Mouse (Mus musculus) lung, embryonic 16.5 days (tissue): ENCODE measurements around the gene Psmd13. TPM values are rescaled to one million over a fixed set of nuclear protein-coding genes. Genes with fewer than 3 reads are reported as not detected.

Experiments
- ATAC-seq: fragments of 200-750 bp; cut with Nextera tagmentation; 2 replicates; pipeline ENCODE4 v1.8.0; 2017; ENCODE audit warnings: low read depth, mild to moderate bottlenecking, moderate library complexity
- H3K27ac ChIP-seq: fragments of 300-500 bp; sonication (generic); 2 replicates; pipeline ENCODE4 v1.5.1; 2014; ENCODE audit warnings: mild to moderate bottlenecking, control low read depth, low read length
- H3K27me3 ChIP-seq: fragments of 300-500 bp; sonication (generic); 2 replicates; pipeline ENCODE4 v1.6.1; 2014; ENCODE audit warnings: low read depth, low read length, mixed read lengths; ENCODE audit not compliant: control insufficient read depth, insufficient read depth
- H3K36me3 ChIP-seq: fragments of 300-500 bp; sonication (generic); 2 replicates; pipeline ENCODE4 v1.6.1; 2014; ENCODE audit warnings: low read length; ENCODE audit not compliant: control insufficient read depth, insufficient read depth
- H3K4me1 ChIP-seq: fragments of 300-500 bp; sonication (generic); replicated peaks from 2 replicates; pipeline ENCODE4 v1.6.1; 2014; ENCODE audit warnings: low read length, mixed read lengths; ENCODE audit not compliant: control insufficient read depth, insufficient read depth
- H3K4me2 ChIP-seq: fragments of 300-500 bp; sonication (generic); 2 replicates; pipeline ENCODE4 v1.6.1; 2014; ENCODE audit warnings: low read depth, low read length, control low read depth
- H3K4me3 ChIP-seq: fragments of 300-500 bp; sonication (generic); 2 replicates; pipeline ENCODE4 v1.5.1; 2014; ENCODE audit warnings: mild to moderate bottlenecking, low read length, control low read depth
- H3K9ac ChIP-seq: fragments of 300-500 bp; sonication (generic); 2 replicates; pipeline ENCODE4 v1.6.1; 2014; ENCODE audit warnings: low read length, control low read depth
- H3K9me3 ChIP-seq: fragments of 300-500 bp; sonication (generic); 2 replicates; pipeline ENCODE4 v1.6.1; 2016; ENCODE audit warnings: low read length; ENCODE audit not compliant: control insufficient read depth
- WGBS: fragments of 180-500 bp; shearing (Covaris S2); extraction: QIAGEN DNeasy Blood & Tissue Kit; methylation state at CpG from one replicate; pipeline ENCODE4 v1.1.7; 2014; 5-methylcytosine and 5-hydroxymethylcytosine counted together
- polyA plus RNA-seq: library from polyadenylated mRNA; unstranded; fragments of >200 nt; fragmentation: Nextera tagmentation; extraction: Ambion mirVana; gene quantifications from 2 replicates; pipeline ENCODE4 v1.2.1, GENCODE M21; 2015

Psmd13 gene
- polyA plus RNA-seq, 1 experiment from 2014 or later = 213 TPM

DNA sequence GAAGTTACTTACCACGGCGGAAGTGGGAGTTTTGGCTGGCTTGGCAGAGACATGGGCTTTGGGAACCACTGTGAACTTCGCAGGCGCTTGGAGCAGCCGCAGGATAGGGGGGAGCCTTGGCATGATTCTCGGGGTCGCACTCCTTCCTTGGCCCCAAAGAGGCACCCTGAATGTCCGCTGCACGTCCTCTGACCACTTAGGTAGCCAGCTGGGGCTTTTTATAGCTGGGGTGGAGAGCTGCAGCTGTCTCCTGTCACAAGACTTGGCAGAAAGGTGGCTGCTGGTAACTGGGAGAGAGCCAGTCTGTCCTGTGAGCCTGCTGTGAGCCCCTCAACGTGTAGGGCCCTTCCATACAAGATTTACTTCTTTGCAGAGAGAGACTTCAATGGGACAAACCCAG, 18.5 kb downstream of the Psmd13 start, which contains the start of gene Cox8b:
Cox8b (minus strand) TSS at position 227 of the 400 bp plus-strand sequence.
- Histone ChIP-seq H3K27me3 (no peaks in the 10 kb centered on the region), H3K4me1 (no peaks in the 10 kb centered on the region), H3K27ac (no peak within 1 kb of the TSS), H3K4me2 (no peak within 1 kb of the TSS), H3K9me3 (no peaks in the 10 kb centered on the region), H3K9ac (no peak within 1 kb of the TSS), H3K4me3 (no peak within 1 kb of the TSS), H3K36me3 (peaks cover 13% of the 10 kb centered on the region)
- ATAC-seq = no peak
- 62% methylated on average over 10 of the region's 10 CpGs for WGBS

DNA sequence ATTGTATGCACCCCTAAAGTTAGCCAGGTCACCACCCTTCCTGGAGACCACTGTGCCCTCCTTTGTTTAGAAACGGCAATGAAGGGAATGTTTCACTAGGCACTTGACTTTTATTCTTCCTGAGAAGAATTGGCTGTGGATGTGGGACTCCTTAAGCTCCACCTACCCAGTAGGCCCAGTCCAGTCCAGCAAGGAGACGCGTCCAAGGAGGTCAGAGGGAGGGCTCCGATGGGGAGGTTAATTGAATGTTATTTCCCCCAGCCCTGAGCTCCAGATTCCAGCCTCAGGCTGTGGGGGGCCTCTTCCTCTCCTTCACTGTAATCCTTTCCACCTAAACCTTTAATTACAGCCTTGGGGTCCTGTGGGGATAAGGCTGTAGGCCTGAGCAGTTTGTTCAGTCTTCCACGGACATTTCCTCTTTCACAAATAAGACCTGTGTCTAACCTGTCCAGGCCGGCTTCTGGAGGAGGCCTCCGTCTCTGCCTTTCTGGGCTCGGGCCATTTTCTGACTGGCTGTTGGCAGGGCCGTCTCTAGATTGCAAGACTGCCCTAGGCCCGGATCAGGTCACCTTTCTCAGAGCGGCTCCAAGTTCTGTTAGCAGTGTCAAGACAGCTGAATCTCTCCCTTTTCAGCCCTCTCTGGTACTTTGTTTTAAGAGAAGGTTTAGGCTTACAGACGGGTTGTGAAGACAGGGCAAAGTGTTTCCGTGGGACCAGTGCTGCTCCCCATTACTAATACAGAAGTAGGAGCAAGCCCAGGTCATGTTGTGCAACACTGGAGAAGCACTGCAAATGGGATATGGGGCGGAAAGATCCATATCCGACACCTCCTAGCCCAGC, 20.5 kb downstream of the Psmd13 start:
- Histone ChIP-seq H3K4me2 (no peak overlapping the region), H3K27ac (no peak overlapping the region), H3K9me3 (no peaks in the 10 kb centered on the region), H3K27me3 (no peaks in the 10 kb centered on the region), H3K9ac (no peak overlapping the region), H3K4me1 (no peaks in the 10 kb centered on the region), H3K4me3 (no peak overlapping the region), H3K36me3 (peaks cover 9% of the 10 kb centered on the region)
- WGBS = 78% methylated on average over 15 of the region's 15 CpGs
- ATAC-seq = no peak

DNA sequence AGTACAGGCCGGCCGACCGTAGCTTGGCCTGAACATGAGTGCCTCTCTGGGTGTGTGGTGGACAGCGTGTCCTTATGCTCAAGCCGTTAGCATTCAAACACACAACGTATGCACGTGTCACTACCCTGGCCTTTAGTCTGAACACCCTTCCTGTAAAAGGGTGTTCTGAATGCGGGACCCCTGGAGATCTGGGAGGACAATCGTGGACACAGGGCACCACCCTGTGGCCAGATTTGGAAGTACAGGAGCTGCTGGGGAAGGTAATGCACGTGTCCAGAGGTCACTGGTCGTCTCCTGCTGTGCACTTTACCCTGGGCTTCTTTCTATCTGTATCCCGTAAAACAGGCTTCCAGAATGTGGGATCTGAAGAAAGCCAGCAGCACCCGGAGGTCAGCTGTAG, 21.4 kb downstream of the Psmd13 start:
- H3K36me3 ChIP-seq = peaks cover 3% of the 10 kb centered on the region; the same call in 1 of the 2 replicates
- H3K27me3 ChIP-seq = no peaks in the 10 kb centered on the region
- H3K9me3 ChIP-seq = no peaks in the 10 kb centered on the region
- WGBS = 21% methylated on average over 13 of the region's 13 CpGs
- peak; percentile 51 for ATAC-seq
- no peak overlapping the region for H3K9ac ChIP-seq
- no peak overlapping the region for H3K27ac ChIP-seq
- H3K4me3 ChIP-seq = no peak overlapping the region
- no peak overlapping the region for H3K4me2 ChIP-seq
- H3K4me1 ChIP-seq = no peaks in the 10 kb centered on the region

DNA sequence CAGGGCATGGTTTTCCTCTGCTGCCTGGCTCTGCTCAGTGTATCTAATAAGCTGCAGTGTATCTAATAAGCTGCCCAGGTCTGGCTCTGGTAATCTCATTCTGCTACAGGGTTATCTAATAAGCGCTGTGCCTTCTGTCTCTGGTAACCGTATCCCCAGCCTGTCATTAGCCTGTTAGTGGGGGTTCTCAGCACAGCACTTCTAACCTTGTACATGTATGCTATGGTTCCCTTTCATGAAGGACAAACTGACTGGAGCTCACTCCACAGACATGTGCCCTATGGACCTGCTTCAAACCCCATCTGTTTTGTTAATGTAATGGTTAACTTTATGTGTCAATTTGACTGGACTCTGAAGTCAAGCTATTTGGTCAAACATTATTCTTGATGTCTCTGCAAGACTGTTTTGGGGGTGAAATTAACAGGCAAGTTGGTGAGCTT, 23.9 kb downstream of the Psmd13 start:
- H3K4me3 ChIP-seq = no peak overlapping the region
- ATAC-seq = no peak
- no peaks in the 10 kb centered on the region for H3K27me3 ChIP-seq
- peaks cover 4% of the 10 kb centered on the region; the same call in 1 of the 2 replicates for H3K4me1 ChIP-seq
- no peaks in the 10 kb centered on the region for H3K9me3 ChIP-seq
- no peak overlapping the region for H3K4me2 ChIP-seq
- no peak overlapping the region for H3K9ac ChIP-seq
- H3K27ac ChIP-seq = no peak overlapping the region
- no peaks in the 10 kb centered on the region for H3K36me3 ChIP-seq
- WGBS = 85% methylated on average over 2 of the region's 2 CpGs

DNA sequence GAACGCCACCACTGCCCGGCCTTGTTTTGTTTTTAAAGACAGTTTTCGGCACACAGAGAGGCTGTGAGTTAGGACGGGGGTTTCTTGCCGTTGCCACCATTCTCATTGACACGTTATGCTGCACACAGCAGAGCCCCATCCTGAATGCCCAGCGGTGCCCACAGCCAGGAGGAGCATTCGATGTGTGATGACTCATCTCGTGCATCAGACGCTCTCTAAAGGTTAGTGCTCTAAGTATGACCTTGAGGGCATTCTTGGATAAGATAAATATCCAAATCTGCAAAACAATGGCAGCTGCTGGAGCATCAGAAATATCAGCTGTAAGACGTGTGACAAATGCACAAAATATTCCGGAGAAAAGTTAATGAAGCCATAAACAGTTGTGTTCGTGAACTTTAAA, 25.4 kb downstream of the Psmd13 start:
- Histone ChIP-seq H3K9me3 (no peaks in the 10 kb centered on the region), H3K27me3 (no peaks in the 10 kb centered on the region), H3K4me2 (no peak overlapping the region), H3K4me3 (no peak overlapping the region), H3K36me3 (no peaks in the 10 kb centered on the region), H3K9ac (no peak overlapping the region), H3K27ac (no peak overlapping the region), H3K4me1 (peaks cover 4% of the 10 kb centered on the region; the same call in 1 of the 2 replicates)
- no peak for ATAC-seq
- 70% methylated on average over 13 of the region's 13 CpGs for WGBS

DNA sequence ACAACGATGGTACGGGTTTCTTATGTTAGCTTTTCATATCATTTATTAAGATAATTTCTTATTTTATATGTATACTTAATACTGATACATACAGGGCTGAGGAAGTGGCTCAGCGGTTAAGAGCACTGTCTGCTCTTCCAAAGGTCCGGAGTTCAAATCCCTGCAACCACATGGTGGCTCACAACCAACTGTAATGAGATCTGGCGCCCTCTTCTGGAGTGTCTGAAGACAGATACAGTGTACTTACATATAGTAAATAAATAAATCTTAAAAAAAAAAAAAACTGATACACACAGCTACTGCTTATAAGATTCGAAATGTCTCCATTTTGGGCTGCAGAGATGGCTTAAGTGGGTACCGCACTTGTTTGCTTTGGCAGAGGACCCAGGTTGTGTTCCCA, 25.9 kb downstream of the Psmd13 start:
- Histone ChIP-seq H3K36me3 (no peaks in the 10 kb centered on the region), H3K9me3 (no peaks in the 10 kb centered on the region), H3K9ac (no peak overlapping the region), H3K27ac (no peak overlapping the region), H3K27me3 (no peaks in the 10 kb centered on the region), H3K4me3 (no peak overlapping the region), H3K4me2 (no peak overlapping the region), H3K4me1 (peaks cover 4% of the 10 kb centered on the region; the same call in 1 of the 2 replicates)
- WGBS = 77% methylated on average over 7 of the region's 7 CpGs
- ATAC-seq = no peak

DNA sequence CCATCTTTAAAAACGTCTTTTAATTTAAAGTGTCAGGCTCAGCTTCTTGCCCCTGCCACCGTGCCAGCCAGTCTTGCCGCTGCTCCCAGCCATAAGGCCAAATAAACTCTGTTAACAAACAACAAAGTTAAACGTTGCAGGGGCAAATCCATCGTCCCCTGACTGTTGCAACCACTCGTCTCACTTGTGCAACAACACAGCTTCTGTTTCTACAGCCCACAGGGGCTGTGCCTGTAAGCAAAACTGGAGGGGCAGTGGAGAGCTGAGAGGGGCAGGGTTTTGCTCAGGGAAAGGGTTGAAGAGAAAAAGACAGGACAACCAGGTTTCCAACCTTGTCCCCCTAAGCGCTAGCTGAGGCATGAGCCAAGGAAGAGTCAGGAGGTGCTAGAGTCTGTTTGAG, 26.4 kb downstream of the Psmd13 start:
- ATAC-seq = no peak
- no peak overlapping the region for H3K9ac ChIP-seq
- H3K4me1 ChIP-seq = peaks cover 4% of the 10 kb centered on the region; the same call in 1 of the 2 replicates
- H3K27me3 ChIP-seq = no peaks in the 10 kb centered on the region
- no peaks in the 10 kb centered on the region for H3K9me3 ChIP-seq
- no peak overlapping the region for H3K27ac ChIP-seq
- H3K36me3 ChIP-seq = no peaks in the 10 kb centered on the region
- no peak overlapping the region for H3K4me3 ChIP-seq
- H3K4me2 ChIP-seq = no peak overlapping the region
- 41% methylated on average over 7 of the region's 7 CpGs for WGBS

DNA sequence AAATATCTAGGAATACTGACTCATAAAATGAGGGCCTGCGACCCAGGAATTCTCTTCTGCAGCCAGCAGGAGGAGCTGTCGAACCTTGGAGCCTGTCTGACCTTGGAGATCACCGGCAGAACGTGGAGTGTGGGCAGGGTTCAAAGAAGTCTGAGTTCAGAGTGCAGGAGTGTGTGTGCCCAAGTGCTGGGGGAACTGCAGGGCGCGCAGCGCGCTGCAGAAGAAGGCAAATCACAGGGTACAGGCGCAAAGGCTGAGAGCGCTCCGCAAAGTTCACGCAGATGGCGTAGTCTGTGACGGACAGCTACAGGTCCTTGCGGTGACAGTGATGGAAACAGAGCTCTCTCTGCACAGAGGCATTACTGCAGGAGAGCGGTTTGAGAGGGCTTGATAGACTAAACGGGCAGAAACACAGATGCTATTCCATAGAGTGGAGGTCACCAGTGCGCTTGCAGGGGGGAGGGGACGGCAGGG, 26.9 kb downstream of the Psmd13 start:
- peak; percentile 81; the same call in 1 of the 2 replicates for ATAC-seq
- H3K4me3 ChIP-seq = peak overlapping the region; percentile 51
- no peaks in the 10 kb centered on the region for H3K9me3 ChIP-seq
- 2% methylated on average over 19 of the region's 19 CpGs for WGBS
- peak overlapping the region; percentile 54; the same call in 1 of the 2 replicates for H3K9ac ChIP-seq
- no peaks in the 10 kb centered on the region for H3K36me3 ChIP-seq
- no peaks in the 10 kb centered on the region for H3K27me3 ChIP-seq
- H3K4me1 ChIP-seq = peaks cover 4% of the 10 kb centered on the region; the same call in 1 of the 2 replicates
- no peak overlapping the region for H3K27ac ChIP-seq
- H3K4me2 ChIP-seq = peak overlapping the region; percentile 86

DNA sequence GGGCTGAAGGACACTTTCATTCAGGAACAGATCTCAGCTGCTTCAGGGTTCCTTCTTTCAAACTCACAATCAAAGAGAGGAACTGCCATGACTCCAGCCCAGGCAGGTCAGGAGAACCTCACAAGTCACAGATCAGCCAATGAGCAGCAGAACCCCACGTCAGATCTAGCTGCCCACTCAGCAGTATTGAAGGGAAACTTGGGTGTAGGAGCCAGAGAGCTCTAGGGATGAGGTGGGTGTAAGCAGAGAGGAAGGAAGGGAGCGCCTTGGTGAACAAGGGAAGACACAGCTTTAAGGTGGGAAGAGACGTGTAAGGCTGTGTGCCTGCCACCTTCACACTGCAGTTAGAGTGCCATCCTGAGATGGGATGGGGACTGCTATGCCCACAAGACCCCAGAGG, 30.5 kb downstream of the Psmd13 start:
- H3K27ac ChIP-seq = no peak overlapping the region
- H3K9ac ChIP-seq = no peak overlapping the region
- H3K4me2 ChIP-seq = no peak overlapping the region
- H3K4me3 ChIP-seq = no peak overlapping the region
- no peaks in the 10 kb centered on the region for H3K27me3 ChIP-seq
- peaks cover 4% of the 10 kb centered on the region; the same call in 1 of the 2 replicates for H3K4me1 ChIP-seq
- no peak for ATAC-seq
- 71% methylated on average over 3 of the region's 3 CpGs for WGBS
- no peaks in the 10 kb centered on the region for H3K36me3 ChIP-seq
- H3K9me3 ChIP-seq = no peaks in the 10 kb centered on the region
